Comparison of ENCODE assay signal across 17 mouse cellular contexts in the genomic region with DNA sequence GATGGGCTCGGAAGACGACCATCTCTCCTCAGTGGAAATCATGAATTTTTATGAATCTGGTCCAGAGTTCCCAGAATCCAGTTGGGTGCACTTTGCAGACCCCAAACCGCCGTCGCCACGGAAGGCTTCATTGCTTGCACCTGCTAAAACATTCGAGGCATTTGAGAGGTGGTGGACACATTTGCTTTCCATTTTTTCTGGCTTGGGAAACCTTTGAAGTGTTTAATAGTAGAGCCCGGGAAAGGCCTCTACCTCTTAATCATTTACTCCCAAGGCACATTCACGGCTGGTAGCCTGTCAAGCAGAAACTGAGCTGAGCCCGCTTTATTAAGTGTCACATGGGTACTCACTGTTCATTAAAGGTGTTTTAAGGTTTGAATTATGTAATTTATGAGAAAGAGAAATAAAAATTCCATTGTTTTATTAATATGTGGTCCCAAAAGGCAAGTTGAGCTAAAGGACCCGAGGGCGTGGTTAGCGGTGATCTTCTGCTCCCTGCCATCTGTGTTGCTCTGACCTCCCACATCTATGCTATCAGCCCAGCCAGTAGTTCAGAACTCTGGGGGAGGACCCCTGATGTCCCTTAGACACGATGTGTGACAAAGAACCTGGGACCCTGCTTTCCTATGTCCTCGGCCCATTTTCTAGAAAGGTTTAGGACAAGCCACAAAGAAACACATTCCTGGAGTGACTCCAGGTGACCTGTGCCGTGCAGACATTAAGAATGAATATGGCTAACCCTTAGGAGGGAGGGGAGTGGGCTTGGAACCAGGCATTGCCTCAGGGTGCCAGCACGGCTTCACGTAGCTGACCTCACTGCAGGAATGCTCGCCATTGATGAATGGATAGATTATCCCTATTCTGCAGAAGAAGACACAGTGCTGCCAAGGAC.
DNase-seq lines count a peak whose midpoint lies in the region; ATAC-seq and TF ChIP-seq lines count a peak whose summit lies in the region.
"Had no signal": no experiment of that assay in that cellular context is flagged by ENCODE, and none has a peak within 500 bp of the region (broad histone marks: within the 10 kb centered on the region; RNA-seq: fewer than 3 reads in every experiment).

No protein-coding gene starts in this region.

- H3K4me3 ChIP-seq in forebrain, postnatal 0 days (ENCODE audit: low read depth, low read length) = no peak overlapping the region
- H3K4me3 ChIP-seq in hindbrain, embryonic 16.5 days (ENCODE audit: low read length) = no peak overlapping the region
- H3K4me3 ChIP-seq: embryonic facial prominence, embryonic 13.5 days; heart, embryonic 15.5 days; hindbrain, embryonic 10.5 days had no signal

- no peak overlapping the region for H3K27ac ChIP-seq in forebrain, postnatal 0 days (ENCODE audit: low read depth, low read length)
- no peak overlapping the region for H3K27ac ChIP-seq in hindbrain, embryonic 16.5 days (ENCODE audit: low read depth, low read length)
- H3K27ac ChIP-seq: embryonic facial prominence, embryonic 13.5 days; heart, embryonic 15.5 days; hindbrain, embryonic 10.5 days had no signal

- no peaks in the 10 kb centered on the region for H3K27me3 ChIP-seq in Patski
- no peaks in the 10 kb centered on the region for H3K27me3 ChIP-seq in forebrain, postnatal 0 days (ENCODE audit: insufficient read depth, low read length)
- no peaks in the 10 kb centered on the region for H3K27me3 ChIP-seq in hindbrain, embryonic 16.5 days (replicated peaks; ENCODE audit: control insufficient read depth, insufficient read depth, low read length)
- H3K27me3 ChIP-seq: embryonic facial prominence, embryonic 13.5 days; heart, embryonic 15.5 days had no signal

- CTCF ChIA-PET in Patski (lab: Charles Lee) = interaction anchor here (0.9 kb wide), 1 partner anchor 426 kb away, joined by 3 read pairs; no protein-coding TSS in a partner anchor

- POLR2A ChIA-PET in Patski (lab: Charles Lee) = no interaction called here

- no peak for DNase-seq in Patski (ENCODE audit: low read depth, low spot score)
- peak; percentile 10 for DNase-seq in embryo, embryonic 10.5 days (ENCODE audit: low spot score)
- DNase-seq in kidney, adult 9 months = peak; percentile 89
- peak; percentile 52 to 73 for DNase-seq in kidney, postnatal 4 days
- DNase-seq in forebrain, postnatal 0 days = no peak
- no peak for DNase-seq in left cerebral cortex, adult 8-10 months (ENCODE audit: low spot score in 2 of 2)
- DNase-seq: adrenal gland, postnatal 36 days; cerebellum, postnatal 10 days; lung, postnatal 4 days; right cerebral cortex, adult 18-20 months; thymus, postnatal 25 days had no signal

- H3K4me2 ChIP-seq in forebrain, postnatal 0 days (ENCODE audit: low read depth) = no peak overlapping the region
- no peak overlapping the region for H3K4me2 ChIP-seq in hindbrain, embryonic 16.5 days (ENCODE audit: low read length)
- H3K4me2 ChIP-seq: embryonic facial prominence, embryonic 13.5 days; heart, embryonic 15.5 days had no signal

- no peaks in the 10 kb centered on the region for H3K4me1 ChIP-seq in forebrain, postnatal 0 days (ENCODE audit: insufficient read depth)
- H3K4me1 ChIP-seq in hindbrain, embryonic 16.5 days (ENCODE audit: control insufficient read depth, insufficient read depth, low read depth, low read length) = no peaks in the 10 kb centered on the region
- H3K4me1 ChIP-seq: embryonic facial prominence, embryonic 13.5 days; heart, embryonic 15.5 days had no signal

- TF ChIP-seq CTCF in Patski (IDR thresholded peaks at IDR 0.05) = no peak
- TF ChIP-seq CTCF in forebrain, postnatal 0 days (IDR thresholded peaks at IDR 0.05; ENCODE audit: low read depth) = no peak

- no peaks in the 10 kb centered on the region for H3K9me3 ChIP-seq in forebrain, postnatal 0 days (ENCODE audit: low read length)
- H3K9me3 ChIP-seq in hindbrain, embryonic 16.5 days (ENCODE audit: control insufficient read depth, low read length) = no peaks in the 10 kb centered on the region
- H3K9me3 ChIP-seq: embryonic facial prominence, embryonic 13.5 days; heart, embryonic 15.5 days; hindbrain, embryonic 10.5 days had no signal

- no peak overlapping the region for H3K9ac ChIP-seq in forebrain, postnatal 0 days
- no peak overlapping the region for H3K9ac ChIP-seq in hindbrain, embryonic 16.5 days (ENCODE audit: low read depth, low read length)
- H3K9ac ChIP-seq: embryonic facial prominence, embryonic 13.5 days; heart, embryonic 15.5 days had no signal

- whole genome bisulfite sequencing in forebrain, postnatal 0 days = 66% methylated on average over 19 of the region's 19 CpGs
- WGBS in hindbrain, embryonic 16.5 days = 57% methylated on average over 19 of the region's 19 CpGs

- peak; percentile 74 for ATAC-seq in Patski
- no peak for ATAC-seq in forebrain, postnatal 0 days
- no peak for ATAC-seq in hindbrain, embryonic 16.5 days
- ATAC-seq: activated CD4-positive, CD25-positive, alpha-beta regulatory T cell, adult 4 months; inflammation-experienced regulatory T-cells, adult 6 months had no signal

- in situ Hi-C loops in Patski (cut with MboI; ENCODE audit: low pct_unique_long_range_greater_than_20kb) = no loop called here

- H3K36me3 ChIP-seq in forebrain, postnatal 0 days (ENCODE audit: insufficient read depth) = no peaks in the 10 kb centered on the region
- no peaks in the 10 kb centered on the region for H3K36me3 ChIP-seq in hindbrain, embryonic 16.5 days (ENCODE audit: control insufficient read depth, insufficient read depth, low read length)
- H3K36me3 ChIP-seq: embryonic facial prominence, embryonic 13.5 days; heart, embryonic 15.5 days; hindbrain, embryonic 10.5 days had no signal

Comparison
In these comparisons a context has a peak if more than half of its experiments do, and no peak if none do; other contexts are left out.
1. DNase-seq: peak in embryo, embryonic 10.5 days (single experiment), kidney, adult 9 months (single experiment) and kidney, postnatal 4 days (2 of 2); none in Patski (single experiment), forebrain, postnatal 0 days (single experiment) and left cerebral cortex, adult 8-10 months (0 of 2).